Mouse (Mus musculus): ENCODE results near the gene Cdc42bpg.

- no peak for TF ChIP-seq POLR2A (IDR thresholded peaks at IDR 0.05; ENCODE audit: insufficient read length, low read depth)
- TF ChIP-seq TCF12 (IDR thresholded peaks at IDR 0.05; ENCODE audit: insufficient read depth, poor library complexity, severe bottlenecking), result no peak
- TF ChIP-seq POLR2AphosphoS2 (IDR thresholded peaks at IDR 0.05; ENCODE audit: insufficient read length, low read depth), result no peak
- no peak for TF ChIP-seq USF1 (IDR thresholded peaks at IDR 0.05; ENCODE audit: low read depth)
- TF ChIP-seq TCF3 (IDR thresholded peaks at IDR 0.05; ENCODE audit: insufficient read length, low read depth), result no peak
Observed at GRCm38 (mm10) chr19:6262222-6262621, 44.0 kb upstream of the Cdc42bpg start.
